Mouse (Mus musculus): Measurements from ENCODE around the gene Uqcc1. TPM values are rescaled to one million over a fixed set of nuclear protein-coding genes. Genes with fewer than 3 reads are reported as not detected.
"Not testable (repeated sequence)": the region's sequence is repeated elsewhere in the genome, so short reads cannot be mapped to it uniquely, and the experiment has no call there.

Gene Uqcc1
- total RNA-seq, 2 experiments from 2014 or later = 122 to 139 TPM

- DNase-seq (ENCODE audit: low spot score in 2 of 2) = no peak
Observed at GRCm38 (mm10) chr2:155862573-155863300, 67.4 kb downstream of the Uqcc1 start.

DNA sequence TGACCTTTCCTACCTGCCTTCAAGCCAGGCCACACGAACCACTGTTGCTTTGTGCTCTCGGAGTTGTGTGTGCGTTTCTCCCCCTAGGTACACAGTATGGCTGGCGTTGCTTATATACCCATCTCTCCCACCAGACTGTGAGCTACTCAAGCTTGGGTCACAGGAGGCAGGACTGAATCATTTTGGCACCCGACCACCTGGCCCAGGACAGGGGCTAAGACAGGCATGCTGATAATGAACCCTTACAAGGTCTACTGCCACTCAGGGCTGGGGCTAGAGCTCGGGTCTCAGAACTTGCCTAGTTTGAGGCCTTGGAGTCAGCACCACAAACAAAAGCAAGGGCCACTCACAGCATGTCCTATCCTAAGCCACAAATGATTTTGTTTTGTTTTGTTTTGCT, 68.5 kb downstream of the Uqcc1 start:
- peak in 1 of 2 experiments; percentile 19 for DNase-seq (ENCODE audit: low spot score in 2 of 2)

GRCm38 (mm10) chr2:155860102-155860501, 70.0 kb downstream of the Uqcc1 start:
- no peak for DNase-seq (ENCODE audit: low spot score in 2 of 2)

- DNase-seq (ENCODE audit: low spot score in 2 of 2) = no peak
Observed at GRCm38 (mm10) chr2:155852536-155852935, 77.6 kb downstream of the Uqcc1 start.

GRCm38 (mm10) chr2:155850120-155850519, 80.0 kb downstream of the Uqcc1 start:
- no peak for DNase-seq (ENCODE audit: low spot score in 2 of 2)

- no peak for DNase-seq (ENCODE audit: low spot score in 2 of 2)
Observed at GRCm38 (mm10) chr2:155849464-155849863, 80.6 kb downstream of the Uqcc1 start.

DNA sequence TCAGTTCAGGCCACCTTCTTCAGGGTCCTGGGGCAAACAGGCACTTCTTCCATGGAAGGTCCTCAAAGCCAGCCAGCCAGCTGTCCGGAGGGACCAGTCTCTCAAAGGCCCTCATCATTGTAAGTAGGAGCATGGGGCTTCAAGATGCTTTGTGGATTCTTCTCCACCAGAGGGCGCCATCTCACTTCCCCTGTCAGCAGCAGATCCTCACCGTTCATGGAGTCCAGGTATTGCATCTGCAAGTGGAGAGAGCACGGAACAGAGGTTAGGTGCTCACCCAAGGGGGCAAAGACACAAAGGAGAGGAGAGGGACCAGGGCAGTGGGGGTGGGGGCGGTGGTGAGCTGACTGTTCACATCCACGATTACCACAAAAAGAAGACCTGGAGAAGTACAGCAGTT, 81.8 kb downstream of the Uqcc1 start:
- peak; percentile 79 to 81 for DNase-seq (ENCODE audit: low spot score in 2 of 2)

GRCm38 (mm10) chr2:155846930-155847329, 83.2 kb downstream of the Uqcc1 start:
- DNase-seq (ENCODE audit: low spot score in 2 of 2) = no peak

DNA sequence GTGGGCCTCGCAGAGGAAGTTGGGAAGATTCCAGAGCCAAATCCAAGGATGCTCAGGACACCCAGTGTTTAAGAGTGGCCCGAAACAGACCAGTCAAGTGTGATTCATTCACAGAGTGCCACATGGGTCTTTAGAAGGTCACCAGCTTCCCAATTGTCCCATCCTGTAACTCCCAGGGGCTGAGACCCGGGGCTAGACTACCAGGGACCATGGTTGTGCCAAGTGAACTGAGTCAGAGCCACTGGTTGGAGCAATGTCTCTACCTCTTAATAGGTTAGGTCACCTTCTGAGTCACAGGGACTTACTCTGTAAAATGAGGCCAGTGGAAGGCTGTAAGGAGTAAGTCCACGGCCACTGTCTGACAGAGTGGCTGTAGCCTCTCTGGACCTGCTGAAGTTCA, 91.1 kb downstream of the Uqcc1 start:
- no peak for DNase-seq (ENCODE audit: low spot score in 2 of 2)

- no peak for DNase-seq (ENCODE audit: low spot score in 2 of 2)
Observed at GRCm38 (mm10) chr2:155837961-155838360, 92.1 kb downstream of the Uqcc1 start.

DNA sequence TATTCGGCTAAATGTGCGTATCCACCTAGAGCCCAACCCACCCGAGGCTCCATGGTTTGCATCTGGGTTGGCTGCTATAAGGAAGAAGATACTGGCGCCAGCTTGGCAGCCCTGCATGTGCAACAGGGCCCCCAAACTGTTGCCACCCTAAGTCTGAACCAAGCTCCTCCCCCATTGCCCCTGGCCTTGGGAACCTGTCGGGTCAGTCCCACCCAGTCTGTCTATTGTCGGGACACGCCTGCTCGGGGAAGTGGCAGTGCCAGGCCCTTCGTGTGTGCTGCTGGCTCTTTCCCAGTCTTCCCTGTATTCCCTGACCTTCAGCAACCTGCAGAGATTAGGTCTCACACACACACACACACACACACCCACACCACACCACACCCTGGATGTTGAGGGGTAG, 95.4 kb downstream of the Uqcc1 start, which contains the start of gene Fam83c:
Fam83c (minus strand) TSS at position 123 of the 400 bp plus-strand sequence.
- DNase-seq (ENCODE audit: low spot score in 2 of 2) = no peak

DNA sequence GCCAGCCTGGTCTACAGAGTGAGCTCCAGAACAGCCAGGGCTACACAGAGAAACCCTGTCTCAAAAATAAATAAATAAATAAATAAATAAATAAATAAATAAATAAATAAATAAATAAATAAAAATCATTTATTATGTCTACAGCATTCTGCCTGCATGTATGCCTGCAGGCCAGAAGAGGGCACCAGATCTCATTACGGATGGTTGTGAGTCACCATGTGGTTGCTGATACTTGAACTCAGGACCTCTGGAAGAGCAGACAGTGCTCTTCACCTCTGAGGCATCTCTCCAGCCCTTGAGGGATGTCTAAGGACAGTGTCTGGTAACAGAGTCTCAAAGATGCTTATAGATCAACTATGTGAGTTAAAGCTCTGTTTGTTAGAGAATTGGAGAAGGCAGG, 98.0 kb downstream of the Uqcc1 start:
- DNase-seq (ENCODE audit: low spot score in 2 of 2) = not testable (repeated sequence)

DNA sequence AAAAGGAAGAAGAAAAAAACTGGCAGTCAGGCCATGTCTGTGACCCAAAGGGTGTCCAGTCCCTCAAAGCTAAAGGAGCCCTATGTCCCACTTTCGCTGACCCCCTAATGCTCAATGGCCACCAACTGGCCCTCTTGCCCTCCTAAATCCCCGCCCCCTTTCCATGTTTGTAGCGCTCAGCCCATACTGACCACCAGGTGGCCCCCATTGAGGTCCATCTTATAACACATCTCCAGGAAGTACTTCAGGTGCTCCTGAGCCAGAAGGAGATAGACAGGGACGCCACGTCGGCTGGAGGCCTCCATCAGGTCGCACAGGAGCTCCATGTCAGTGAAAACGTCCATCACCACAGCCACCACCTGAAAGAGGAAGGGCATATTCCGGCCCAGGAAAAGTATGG, 98.8 kb downstream of the Uqcc1 start:
- DNase-seq (ENCODE audit: low spot score in 2 of 2) = no peak

DNA sequence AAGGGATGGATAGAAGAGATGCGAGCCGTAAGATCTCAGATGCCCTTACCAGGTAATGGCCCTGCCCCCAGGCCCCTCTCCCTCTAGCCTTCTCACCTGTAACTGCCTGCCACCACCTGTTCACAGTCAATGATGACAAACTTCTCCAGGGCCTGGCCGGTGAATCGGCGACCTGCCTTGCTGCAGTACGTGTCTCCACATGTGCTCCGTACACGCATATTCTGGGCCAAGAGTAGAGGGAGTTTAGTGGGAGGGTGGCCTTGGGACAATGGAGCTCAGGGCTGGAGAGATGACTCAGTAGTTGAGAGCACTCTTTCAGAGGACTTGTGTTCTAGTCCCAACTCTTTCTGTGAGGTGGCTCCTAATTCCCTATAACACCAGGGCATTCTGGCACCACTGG, 99.3 kb downstream of the Uqcc1 start:
- DNase-seq (ENCODE audit: low spot score in 2 of 2) = no peak

GRCm38 (mm10) chr2:155826630-155827424, 103.3 kb downstream of the Uqcc1 start, which contains the start of gene Eif6:
Eif6 (minus strand) TSS chr2:155826925.
- peak; percentile 73 to 77 for DNase-seq (ENCODE audit: low spot score in 2 of 2)

DNA sequence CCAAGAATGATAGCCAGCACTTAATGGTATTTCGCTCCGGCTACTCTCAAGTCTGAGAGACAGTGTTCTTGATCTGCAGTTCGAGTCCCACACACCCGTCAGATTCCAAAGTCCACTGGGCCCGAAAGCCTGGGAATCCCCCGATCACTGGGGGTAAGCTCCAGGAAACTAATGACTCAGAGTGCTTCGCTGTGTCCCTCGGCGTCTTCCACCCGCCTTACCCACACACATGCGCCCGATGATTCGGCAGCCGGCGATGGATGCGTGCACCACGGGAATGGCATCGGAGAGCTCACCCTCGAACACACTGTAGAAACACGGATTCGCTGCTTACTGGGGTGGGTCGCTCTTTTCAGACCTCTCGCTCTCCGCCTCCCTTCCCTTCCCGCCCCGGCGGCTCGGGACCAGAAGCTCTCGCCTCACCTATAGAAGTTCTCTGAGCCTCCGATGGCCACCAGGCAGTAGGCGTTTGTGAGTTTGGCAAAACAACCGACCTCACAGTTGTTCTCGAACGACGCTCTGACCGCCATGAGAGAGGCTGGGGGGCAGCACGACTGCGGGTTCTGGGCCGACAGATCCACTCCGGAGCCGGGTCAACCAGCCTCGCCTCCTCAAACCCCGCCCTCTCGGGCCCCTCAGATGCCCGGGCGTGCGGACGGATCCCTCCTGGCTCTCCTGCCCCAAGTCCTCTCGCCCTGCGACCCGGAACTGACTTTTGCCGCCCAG, 104.0 kb downstream of the Uqcc1 start:
- DNase-seq (ENCODE audit: low spot score in 2 of 2) = no peak

- no peak for DNase-seq (ENCODE audit: low spot score in 2 of 2)
Observed at GRCm38 (mm10) chr2:155823722-155824121, 106.4 kb downstream of the Uqcc1 start.

DNA sequence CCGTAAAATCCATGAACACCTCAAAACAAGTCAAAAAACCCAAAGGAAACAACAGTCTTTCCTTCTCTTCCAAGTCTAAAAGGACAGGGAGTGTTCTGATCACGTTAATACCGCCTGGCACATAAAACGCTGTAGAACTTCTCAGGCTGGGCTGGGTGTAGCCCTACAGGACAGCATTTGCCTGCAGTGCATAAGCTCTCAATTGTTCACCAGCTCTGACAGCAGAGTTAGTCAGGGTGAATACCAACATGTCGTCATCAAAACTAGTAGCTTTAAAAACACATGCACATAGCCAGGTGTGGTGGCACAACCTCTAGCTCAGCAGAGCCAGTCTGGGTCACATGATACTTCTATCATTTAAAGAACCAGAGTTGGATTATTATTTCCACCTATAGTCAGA, 109.3 kb downstream of the Uqcc1 start:
- DNase-seq (ENCODE audit: low spot score in 2 of 2) = no peak

DNA sequence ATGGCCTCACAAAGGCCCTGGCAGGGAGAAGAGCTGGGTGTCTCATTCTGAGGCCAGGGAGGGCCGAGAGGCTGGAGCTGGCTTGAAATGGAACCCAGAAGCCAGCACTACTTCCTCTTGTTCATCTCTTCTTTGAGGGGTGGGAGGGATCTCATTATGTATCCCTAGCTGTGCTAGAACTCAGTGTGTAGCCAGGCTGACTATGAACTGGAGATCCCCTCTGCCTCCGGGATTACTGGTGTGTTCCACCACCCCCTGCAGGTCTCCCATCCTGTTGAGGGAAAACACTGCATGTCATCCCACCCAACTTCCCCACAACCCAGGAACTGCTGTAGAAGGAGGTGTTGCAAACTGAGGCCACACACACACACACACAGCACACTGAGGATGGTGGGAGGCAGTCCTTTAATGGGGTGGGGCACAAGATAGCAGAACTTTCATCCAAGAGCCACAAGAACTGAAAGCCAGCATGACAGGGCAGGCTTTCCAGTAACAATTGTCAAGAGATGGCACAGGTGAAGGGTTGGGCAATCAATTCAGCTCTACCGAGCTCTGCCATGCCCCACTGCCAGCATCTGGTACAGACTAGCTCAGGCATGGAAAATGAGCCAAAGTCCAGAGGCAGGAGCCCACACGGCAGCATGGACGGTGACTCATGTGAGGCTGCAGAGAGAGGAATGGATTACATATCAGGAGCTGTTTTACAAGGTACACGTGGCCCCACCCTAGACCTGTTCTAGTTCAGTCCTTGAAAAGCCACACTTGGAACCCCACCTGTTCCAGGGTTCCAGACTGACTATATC, 110.5 kb downstream of the Uqcc1 start:
- DNase-seq (ENCODE audit: low spot score in 2 of 2) = no peak

- DNase-seq (ENCODE audit: low spot score in 2 of 2) = no peak
Observed at GRCm38 (mm10) chr2:155819392-155819448, 110.9 kb downstream of the Uqcc1 start, which contains the start of gene BC029722. BC029722 (minus strand) TSS chr2:155819426.

All from adrenal gland, adult 18-20 months (tissue).